Mouse (Mus musculus) brain, adult 10 weeks (tissue): Measurements from ENCODE around the gene Map3k11. TPM values are rescaled to one million over a fixed set of nuclear protein-coding genes. Genes with fewer than 3 reads are reported as not detected.

Source experiments
- polyA plus RNA-seq: library from polyadenylated mRNA; stranded (reverse); fragments of 350-450 nt; fragmentation: Illumina TruSeq; extraction: RNeasy Lipid Tissue Mini Kit (QIAGEN cat#74804); gene quantifications from one replicate; pipeline ENCODE4 v1.2.3, GENCODE M21; 2015; ENCODE audit warnings: low read depth, low replicate concordance

Gene Map3k11
- polyA plus RNA-seq, result 16.2 TPM

GRCm38 (mm10) chr19:5688200-5689087 lies at the start of gene Map3k11, which contains the start of gene Pcnx3:
Map3k11 (plus strand) TSS chr19:5688742.
Pcnx3 (minus strand) TSS chr19:5688908.

GRCm38 (mm10) chr19:5662981-5663913 lies 25.3 kb upstream of the Map3k11 start, which contains the start of gene Sipa1:
Sipa1 (minus strand) TSS chr19:5663707.

GRCm38 (mm10) chr19:5704163-5704800 lies 15.7 kb downstream of the Map3k11 start, which contains the start of gene Kcnk7:
Kcnk7 (plus strand) TSS chr19:5704367.

GRCm38 (mm10) chr19:5725767-5726515 lies 37.4 kb downstream of the Map3k11 start, which contains the start of gene Ehbp1l1:
Ehbp1l1 (minus strand) TSS chr19:5726317.

GRCm38 (mm10) chr19:5729444-5729815 lies 40.9 kb downstream of the Map3k11 start, which contains the start of gene Fam89b:
Fam89b (minus strand) TSS chr19:5729653.

GRCm38 (mm10) chr19:5740320-5741317 lies 52.1 kb downstream of the Map3k11 start, which contains the start of gene Ltbp3:
Ltbp3 (plus strand) TSS chr19:5740904.

Other genes starting within 250 kb of the Map3k11 start
- not detected for gene Fosl1, start 241.2 kb upstream of the Map3k11 start, polyA plus RNA-seq
- 23.3 TPM for gene Ccdc85b, start 230.8 kb upstream of the Map3k11 start, polyA plus RNA-seq
- gene Fibp, start 228.1 kb upstream of the Map3k11 start, polyA plus RNA-seq, result 87.6 TPM
- gene Ctsw, start 220.2 kb upstream of the Map3k11 start, polyA plus RNA-seq, result not detected
- gene Efemp2, start 214.8 kb upstream of the Map3k11 start, polyA plus RNA-seq, result 15.4 TPM
- gene Mus81, start 200.3 kb upstream of the Map3k11 start, polyA plus RNA-seq, result 32.4 TPM
- gene Cfl1, start 198.3 kb upstream of the Map3k11 start, polyA plus RNA-seq, result 1,416 TPM
- 3.0 TPM for gene 1700020D05Rik, start 185.0 kb upstream of the Map3k11 start, polyA plus RNA-seq
- 96.1 TPM for gene Snx32, start 178.2 kb upstream of the Map3k11 start, polyA plus RNA-seq
- gene Ovol1, start 128.1 kb upstream of the Map3k11 start, polyA plus RNA-seq, result not detected
- 2.5 TPM for gene Ap5b1, start 120.7 kb upstream of the Map3k11 start, polyA plus RNA-seq
- 40.8 TPM for gene Rnaseh2c, start 86.9 kb upstream of the Map3k11 start, polyA plus RNA-seq
- gene Kat5, start 78.5 kb upstream of the Map3k11 start, polyA plus RNA-seq, result 92.0 TPM
- 14.1 TPM for gene Rela, start 51.3 kb upstream of the Map3k11 start, polyA plus RNA-seq
- 8.9 TPM for gene Sipa1, start 25.0 kb upstream of the Map3k11 start, polyA plus RNA-seq
- 32.6 TPM for gene Pcnx3, start 166 bp downstream of the Map3k11 start, polyA plus RNA-seq
- gene Kcnk7, start 15.6 kb downstream of the Map3k11 start, polyA plus RNA-seq, result 0.64 TPM
- 11.2 TPM for gene Ehbp1l1, start 37.6 kb downstream of the Map3k11 start, polyA plus RNA-seq
- gene Fam89b, start 40.9 kb downstream of the Map3k11 start, polyA plus RNA-seq, result 30.2 TPM
- 27.2 TPM for gene Ltbp3, start 52.2 kb downstream of the Map3k11 start, polyA plus RNA-seq
- 68.8 TPM for gene Scyl1, start 82.7 kb downstream of the Map3k11 start, polyA plus RNA-seq
- 14.4 TPM for gene Frmd8, start 186.5 kb downstream of the Map3k11 start, polyA plus RNA-seq
- gene Slc25a45, start 189.1 kb downstream of the Map3k11 start, polyA plus RNA-seq, result 5.1 TPM
- 3.6 TPM for gene Tigd3, start 205.4 kb downstream of the Map3k11 start, polyA plus RNA-seq
- 58.0 TPM for gene Dpf2, start 224.3 kb downstream of the Map3k11 start, polyA plus RNA-seq
- 9.0 TPM for gene Cdc42ep2, start 236.1 kb downstream of the Map3k11 start, polyA plus RNA-seq